In the genomic region with DNA sequence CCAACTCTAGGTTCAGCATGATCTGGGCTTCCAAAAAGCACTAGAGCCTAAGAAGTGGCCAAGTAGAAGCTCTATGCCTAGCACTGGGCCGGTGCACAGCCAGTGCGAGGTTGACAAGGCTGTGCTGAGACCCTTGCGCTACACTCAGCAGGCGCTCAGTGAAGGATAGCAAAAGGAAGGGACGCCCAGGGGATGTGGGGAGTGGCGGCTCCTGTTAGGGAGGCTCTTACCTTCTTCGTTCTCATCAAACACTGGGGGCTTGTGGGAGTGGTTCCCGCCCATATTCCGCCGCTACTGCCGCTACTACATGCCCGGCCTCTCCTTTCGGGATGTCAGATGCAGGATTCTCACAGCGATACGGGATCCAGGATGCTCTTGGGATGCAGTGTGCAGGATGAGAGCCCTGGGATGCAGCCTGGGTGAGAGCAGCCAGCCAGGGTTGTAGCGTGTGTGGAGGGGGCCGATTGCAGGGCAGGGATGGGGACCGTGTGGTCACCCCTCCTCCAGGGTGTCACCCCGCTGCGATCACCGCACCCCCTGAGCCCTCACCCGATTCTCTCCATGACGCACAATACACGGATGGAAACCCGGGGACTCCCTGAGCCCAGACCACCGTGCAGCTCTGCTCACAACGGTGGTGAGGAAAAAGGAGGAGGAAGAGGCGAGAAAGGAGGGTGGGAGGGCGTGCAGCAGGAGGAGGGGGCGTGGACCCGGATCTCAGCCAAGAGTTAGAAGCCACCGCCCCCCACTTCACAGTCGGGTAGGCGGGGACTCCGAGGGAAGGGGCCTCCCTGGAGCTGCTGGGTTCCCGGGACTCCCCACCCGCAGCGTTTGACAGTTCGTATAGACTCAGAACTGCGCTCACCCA, we compare ENCODE assay signal across 9 mouse cellular contexts. TPM values are rescaled to one million over a fixed set of nuclear protein-coding genes. Genes with fewer than 3 reads are reported as not detected.
DNase-seq lines count a peak whose midpoint lies in the region; ATAC-seq and TF ChIP-seq lines count a peak whose summit lies in the region.
"Had no signal": no experiment of that assay in that cellular context is flagged by ENCODE, and none has a peak within 500 bp of the region (broad histone marks: within the 10 kb centered on the region; RNA-seq: fewer than 3 reads in every experiment).

A gene (minus strand): TSS at position 667 of the 868 bp plus-strand sequence.

- H3K36me3 ChIP-seq in heart, embryonic 13.5 days: no peaks in the 10 kb centered on the region

- WGBS in heart, embryonic 13.5 days: under 1% methylated on average over 40 of the region's 40 CpGs

- no peak; the same call in 1 of the 2 replicates for ATAC-seq in heart, embryonic 13.5 days (ENCODE audit: extremely low read depth, insufficient number of reproducible peaks, low FRiP score, low TSS enrichment)
- ATAC-seq in erythroblast, adult 5-6 weeks (replicated peaks; ENCODE audit: low FRiP score, poor library complexity, severe bottlenecking): no peak

- TF ChIP-seq CTCF in gastrocnemius, adult 2 months (IDR thresholded peaks at IDR 0.05): no peak

- intact Hi-C loops in gastrocnemius, adult 2 months (cut with DNase I): loop anchor here (10.0 kb wide), 1 partner anchor 422 kb away; no protein-coding TSS in a partner anchor
- intact Hi-C loops in gastrocnemius, postnatal 36 days (cut with DNase I): loop anchor here (5.0 kb wide), 1 partner anchor 419 kb away; no protein-coding TSS in a partner anchor

- peaks cover 22% of the 10 kb centered on the region for H3K4me1 ChIP-seq in heart, embryonic 13.5 days

- peak within 1 kb of the TSS; percentile 84 for H3K4me2 ChIP-seq in heart, embryonic 13.5 days

- H3K9me3 ChIP-seq in heart, embryonic 13.5 days: peaks cover 5% of the 10 kb centered on the region

- DNase-seq in gastrocnemius, adult 2 months: peak; percentile 31
- DNase-seq in gastrocnemius, postnatal 36 days: no peak
- DNase-seq in embryo, embryonic 10 days (ENCODE audit: low spot score): peak; percentile 71
- peak; percentile 67 for DNase-seq in kidney, postnatal 10 days
- DNase-seq in lung, postnatal 14 days: peak; percentile 19
- peak; percentile 51 for DNase-seq in testis, postnatal 10 days (ENCODE audit: low spot score)

- peak within 1 kb of the TSS; percentile 55 for H3K4me3 ChIP-seq in gastrocnemius, adult 2 months
- peak within 1 kb of the TSS; percentile 52 for H3K4me3 ChIP-seq in heart, embryonic 13.5 days

- peak within 1 kb of the TSS; percentile 70 for H3K9ac ChIP-seq in heart, embryonic 13.5 days

- H3K27me3 ChIP-seq in heart, embryonic 13.5 days (replicated peaks): peaks cover 51% of the 10 kb centered on the region

- no peak within 1 kb of the TSS for H3K27ac ChIP-seq in gastrocnemius, adult 2 months
- no peak within 1 kb of the TSS for H3K27ac ChIP-seq in heart, embryonic 13.5 days (replicated peaks)

RNA-seq across cellular contexts. Expression of the gene that starts here (rescaled TPM):
- under 1 TPM in 1 of 2 experiments, not detected in 1; 0.20 TPM for total RNA-seq in gastrocnemius, adult 2 months (2021)
- not detected for total RNA-seq in gastrocnemius, postnatal 36 days (2021)
- polyA plus RNA-seq in heart, embryonic 13.5 days (2015; fragmentation: Nextera tagmentation; extraction: Ambion mirVana): 0.60 and 0.76 TPM in 2 replicates
- 0.84 TPM in 1 of 2 replicates, not detected in the other for total RNA-seq in erythroblast, adult 5-6 weeks (2015; ENCODE audit: low replicate concordance)
- not detected in 2 replicates for total RNA-seq in erythroblast, adult 5-6 weeks (2017; ENCODE audit: low replicate concordance)
- total RNA-seq: CH12.LX had no signal

Comparison
In these comparisons a context has a peak if more than half of its experiments do, and no peak if none do; other contexts are left out.
1. Peak in DNase-seq and H3K4me3 ChIP-seq in gastrocnemius, adult 2 months; RNA of the gene not detected or under 1 TPM.
2. DNase-seq: peak in embryo, embryonic 10 days (single experiment), kidney, postnatal 10 days (single experiment), lung, postnatal 14 days (single experiment) and testis, postnatal 10 days (single experiment); none in gastrocnemius, postnatal 36 days (0 of 2).